Mouse (Mus musculus): ENCODE results near the gene Gm10392. TPM values are rescaled to one million over a fixed set of nuclear protein-coding genes. Genes with fewer than 3 reads are reported as not detected.

Gm10392 gene
- total and polyA plus RNA-seq, 2 experiments from 2014 or later, result not detected

- no peak for DNase-seq
- 31% methylated on average over 5 of the region's 5 CpGs for WGBS
Observed at GRCm38 (mm10) chr11:77520601-77521529, 1.9 kb upstream of the Gm10392 start.

GRCm38 (mm10) chr11:77518051-77518798, 773 bp downstream of the Gm10392 start:
- no peak for ATAC-seq

More at GRCm38 (mm10) chr11:77520601-77521529, 1.9 kb upstream of the Gm10392 start:
- TF ChIP-seq CTCF (IDR thresholded peaks at IDR 0.05; ENCODE audit: low read depth), result no peak
- H3K27me3 ChIP-seq (ENCODE audit: insufficient read depth, low read length), result no peaks in the 10 kb centered on the region
- no peak overlapping the region for H3K4me2 ChIP-seq (ENCODE audit: low read depth)
- no peaks in the 10 kb centered on the region for H3K9me3 ChIP-seq (ENCODE audit: low read length)
- ATAC-seq, result no peak
- H3K27ac ChIP-seq (ENCODE audit: low read depth, low read length), result no peak overlapping the region
- no peaks in the 10 kb centered on the region for H3K4me1 ChIP-seq (ENCODE audit: insufficient read depth)
- no peak overlapping the region for H3K9ac ChIP-seq
- no peaks in the 10 kb centered on the region for H3K36me3 ChIP-seq (ENCODE audit: insufficient read depth)
- no peak overlapping the region for H3K4me3 ChIP-seq (ENCODE audit: low read depth, low read length)

GRCm38 (mm10) chr11:77516553-77517425, 2.2 kb downstream of the Gm10392 start:
- ATAC-seq (no peak), DNase-seq (no peak)
- Histone ChIP-seq H3K27me3 (ENCODE audit: insufficient read depth, low read length) (no peaks in the 10 kb centered on the region), H3K4me1 (ENCODE audit: insufficient read depth) (peaks cover 14% of the 10 kb centered on the region), H3K9me3 (ENCODE audit: low read length) (no peaks in the 10 kb centered on the region), H3K27ac (ENCODE audit: low read depth, low read length) (no peak overlapping the region), H3K4me3 (ENCODE audit: low read depth, low read length) (no peak overlapping the region), H3K4me2 (ENCODE audit: low read depth) (no peak overlapping the region), H3K36me3 (ENCODE audit: insufficient read depth) (no peaks in the 10 kb centered on the region), H3K9ac (no peak overlapping the region)
- no peak for TF ChIP-seq CTCF (IDR thresholded peaks at IDR 0.05; ENCODE audit: low read depth)
- 67% methylated on average over 5 of the region's 5 CpGs for WGBS

More at GRCm38 (mm10) chr11:77518051-77518798, 773 bp downstream of the Gm10392 start:
- no peak overlapping the region for H3K9ac ChIP-seq
- no peak for TF ChIP-seq CTCF (IDR thresholded peaks at IDR 0.05; ENCODE audit: low read depth)
- no peak for DNase-seq
- no peaks in the 10 kb centered on the region for H3K9me3 ChIP-seq (ENCODE audit: low read length)
- WGBS, result 83% methylated on average over 27 of the region's 27 CpGs
- H3K27ac ChIP-seq (ENCODE audit: low read depth, low read length), result no peak overlapping the region
- H3K4me2 ChIP-seq (ENCODE audit: low read depth), result no peak overlapping the region
- H3K4me1 ChIP-seq (ENCODE audit: insufficient read depth), result peaks cover 9% of the 10 kb centered on the region
- no peak overlapping the region for H3K4me3 ChIP-seq (ENCODE audit: low read depth, low read length)
- H3K36me3 ChIP-seq (ENCODE audit: insufficient read depth), result no peaks in the 10 kb centered on the region
- H3K27me3 ChIP-seq (ENCODE audit: insufficient read depth, low read length), result no peaks in the 10 kb centered on the region

- DNase-seq (no peak), ATAC-seq (no peak)
- H3K27ac ChIP-seq (ENCODE audit: low read depth, low read length), result no peak within 1 kb of the TSS
Observed at GRCm38 (mm10) chr11:77515637-77516552, 3.1 kb downstream of the Gm10392 start, which contains the start of gene Trp53i13. Trp53i13 (minus strand) TSS chr11:77515980.

GRCm38 (mm10) chr11:77514832-77515636, 4.0 kb downstream of the Gm10392 start, which contains the start of gene Abhd15:
Abhd15 (plus strand) TSS chr11:77515121.
- Histone ChIP-seq H3K27ac (ENCODE audit: low read depth, low read length) (no peak within 1 kb of the TSS), H3K9me3 (ENCODE audit: low read length) (no peaks in the 10 kb centered on the region), H3K4me2 (ENCODE audit: low read depth) (peak within 1 kb of the TSS; percentile 96), H3K27me3 (ENCODE audit: insufficient read depth, low read length) (no peaks in the 10 kb centered on the region), H3K9ac (peak within 1 kb of the TSS; percentile 33), H3K36me3 (ENCODE audit: insufficient read depth) (no peaks in the 10 kb centered on the region), H3K4me3 (ENCODE audit: low read depth, low read length) (peak within 1 kb of the TSS; percentile 46), H3K4me1 (ENCODE audit: insufficient read depth) (peaks cover 14% of the 10 kb centered on the region)
- peak; percentile 57 for DNase-seq
- TF ChIP-seq CTCF (IDR thresholded peaks at IDR 0.05; ENCODE audit: low read depth), result peak; percentile 17
- peak; percentile 61 for ATAC-seq
- 1% methylated on average over 70 of the region's 72 CpGs for WGBS

More at GRCm38 (mm10) chr11:77515637-77516552, 3.1 kb downstream of the Gm10392 start, which contains the start of gene Trp53i13:
- Histone ChIP-seq H3K9ac (peak within 1 kb of the TSS; percentile 33), H3K4me1 (ENCODE audit: insufficient read depth) (peaks cover 14% of the 10 kb centered on the region), H3K27me3 (ENCODE audit: insufficient read depth, low read length) (no peaks in the 10 kb centered on the region), H3K9me3 (ENCODE audit: low read length) (no peaks in the 10 kb centered on the region), H3K36me3 (ENCODE audit: insufficient read depth) (no peaks in the 10 kb centered on the region), H3K4me3 (ENCODE audit: low read depth, low read length) (peak within 1 kb of the TSS; percentile 46), H3K4me2 (ENCODE audit: low read depth) (peak within 1 kb of the TSS; percentile 84)
- whole genome bisulfite sequencing, result 12% methylated on average over 39 of the region's 39 CpGs
- no peak for TF ChIP-seq CTCF (IDR thresholded peaks at IDR 0.05; ENCODE audit: low read depth)
